Mouse (Mus musculus) liver (tissue): ENCODE data around the gene Ric1.

Experiments
- DNase-seq: peaks from one replicate; pipeline ENCODE4 v3.0.0-alpha.2; 2020; ENCODE audit warnings: mixed read lengths

Ric1 gene

DNA sequence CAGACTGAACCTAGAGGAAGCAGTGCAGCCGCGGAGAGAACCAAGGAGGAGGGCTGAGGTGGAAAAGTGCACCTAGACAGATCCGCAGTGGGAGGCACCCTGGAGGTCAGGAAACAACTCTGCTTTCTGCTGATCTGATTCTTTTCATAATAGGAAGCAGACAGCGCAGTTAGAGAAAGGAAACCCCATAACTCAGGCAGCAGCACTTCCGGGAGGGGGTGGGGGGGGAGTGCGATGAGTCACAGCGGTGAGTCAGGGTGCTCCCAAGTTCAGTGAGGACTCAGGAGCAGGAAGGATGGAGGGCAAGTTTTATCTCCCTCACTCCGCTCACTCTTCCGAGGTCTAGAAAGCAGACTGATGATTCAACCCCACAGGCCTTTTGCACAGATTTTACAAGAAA, 119.0 kb downstream of the Ric1 start:
- peak; percentile 35 for DNase-seq

DNA sequence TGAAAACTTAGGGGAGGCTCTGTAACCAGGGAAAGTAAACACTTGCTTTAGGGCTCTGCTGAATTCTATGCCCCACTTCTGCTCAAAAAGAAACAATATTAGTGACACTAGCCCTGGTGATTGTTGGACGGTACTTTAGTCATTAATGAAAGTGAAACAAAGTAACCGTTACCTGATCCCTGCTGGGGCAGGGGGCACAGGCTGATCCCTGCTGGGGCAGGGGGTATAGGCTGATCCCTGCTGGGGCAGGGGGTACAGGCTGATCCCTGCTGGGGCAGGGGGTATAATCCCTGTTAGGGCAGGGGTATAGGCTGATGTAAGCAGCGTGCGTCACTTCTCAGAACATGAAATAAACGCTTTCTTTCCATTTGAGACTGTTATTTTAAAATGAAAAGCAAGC, 119.4 kb downstream of the Ric1 start:
- DNase-seq, result no peak

DNA sequence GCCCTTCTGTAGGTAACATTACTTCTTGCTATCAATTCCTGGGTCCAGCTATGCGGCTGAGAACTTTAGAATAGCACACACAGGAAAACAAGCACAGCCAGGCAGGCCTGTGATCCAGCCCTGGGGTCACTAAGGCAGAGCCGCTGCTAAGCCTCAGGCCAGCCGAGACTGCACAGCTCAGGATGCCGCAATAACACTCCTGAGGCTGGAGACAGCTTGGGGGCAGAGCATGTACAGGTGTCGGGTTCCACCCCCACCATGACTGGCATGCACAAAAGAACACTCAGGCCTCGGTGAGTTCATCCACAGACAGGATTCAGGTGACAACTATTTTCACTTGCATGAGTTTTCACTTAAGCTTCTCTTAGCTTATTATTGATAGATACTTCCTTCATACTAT, 120.1 kb downstream of the Ric1 start:
- DNase-seq, result no peak

DNA sequence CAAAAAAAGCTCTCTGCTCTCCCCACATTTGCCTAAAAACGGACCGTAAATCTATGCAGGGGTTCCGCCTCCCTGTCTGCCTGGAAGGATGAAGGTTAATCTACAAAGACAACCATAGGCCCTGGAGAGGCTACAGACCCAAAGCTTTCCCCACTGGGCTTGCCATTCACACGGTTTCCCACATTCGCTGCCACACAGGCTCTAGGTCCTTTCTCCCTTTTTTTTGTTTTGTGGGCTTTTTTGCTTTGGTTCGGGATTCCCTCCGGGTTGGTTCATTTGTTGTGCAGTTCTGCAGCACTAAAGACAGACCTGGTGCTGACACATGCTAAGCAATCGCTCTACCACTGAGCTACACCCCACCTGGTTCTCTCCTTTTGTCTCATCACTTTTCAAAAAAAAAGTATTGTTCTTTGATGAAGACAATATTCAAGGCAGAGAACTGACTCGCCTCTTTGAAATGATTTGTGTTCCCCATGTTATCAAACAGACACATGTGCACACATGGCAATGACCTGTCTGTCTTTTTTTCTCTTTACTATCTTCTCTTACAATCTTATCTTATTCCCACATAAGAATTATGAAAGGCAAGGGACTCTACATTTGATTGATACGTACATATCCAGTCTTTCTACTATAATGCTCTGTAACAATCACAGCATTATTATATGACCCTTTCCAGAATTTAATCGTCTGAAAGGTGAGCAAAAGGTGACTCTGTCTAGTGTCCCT, 121.3 kb downstream of the Ric1 start:
- no peak for DNase-seq

DNA sequence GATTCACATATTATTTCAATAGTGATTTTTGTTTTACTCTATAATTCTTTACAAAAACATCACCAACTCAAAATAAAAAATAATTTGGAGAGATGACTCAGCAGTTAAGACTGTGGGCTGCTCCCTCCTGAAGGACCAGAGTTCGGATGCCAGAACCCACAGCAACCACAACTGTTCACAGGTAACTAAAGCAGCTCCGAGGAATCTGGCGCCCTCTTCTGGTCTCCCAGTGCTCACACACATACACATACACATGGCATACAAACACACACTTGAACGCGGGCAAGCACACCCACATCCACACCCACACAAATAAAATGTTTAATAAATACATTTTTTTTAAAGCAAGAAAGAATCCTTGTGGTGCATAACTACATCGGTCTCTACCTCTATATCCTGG, 122.7 kb downstream of the Ric1 start:
- peak; percentile 36 for DNase-seq

DNA sequence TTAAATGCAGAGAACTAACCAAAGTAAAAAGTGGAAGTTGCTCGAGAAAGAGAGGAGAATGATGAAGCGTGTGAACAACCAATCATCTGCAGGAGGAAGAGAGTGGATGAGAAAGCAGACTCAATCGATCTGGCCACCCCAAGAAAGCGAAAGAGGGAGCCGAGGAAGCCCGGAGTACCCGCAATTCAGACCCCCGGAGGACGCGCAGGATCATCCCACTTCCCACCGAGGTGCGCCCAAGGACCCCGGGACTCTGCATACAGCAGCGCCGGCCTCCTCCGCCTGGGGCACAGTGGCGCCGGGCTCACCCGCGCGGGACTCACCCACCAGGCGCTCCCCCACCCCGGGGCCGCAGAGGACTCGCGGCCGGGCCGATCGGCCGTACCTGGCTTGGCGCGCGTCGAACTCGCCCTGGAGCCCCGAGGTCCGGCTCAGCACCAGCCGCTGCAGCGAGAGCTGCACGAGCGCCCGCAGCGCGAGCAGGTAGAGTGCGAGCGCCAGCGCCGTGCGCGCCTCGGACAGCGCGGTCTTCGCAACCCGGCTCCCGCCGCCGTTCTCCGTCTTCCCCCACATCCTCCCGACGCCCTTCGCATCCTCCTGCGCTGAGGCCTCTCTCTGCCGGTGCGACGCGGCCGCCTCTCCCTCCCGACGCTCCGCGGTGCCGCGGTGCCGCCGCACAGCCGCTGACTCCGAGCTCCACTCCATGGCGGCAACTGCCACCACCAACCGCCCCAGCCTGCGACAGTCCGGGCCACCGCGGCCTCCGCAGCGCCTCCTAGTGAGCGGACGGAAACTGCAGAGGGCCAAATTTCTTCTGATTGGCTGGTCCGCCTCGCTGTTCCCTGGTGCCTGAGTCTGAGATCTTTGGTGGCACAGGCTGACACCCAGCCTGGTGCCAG, 125.8 kb downstream of the Ric1 start, which contains the start of gene Ermp1:
TSS of gene Ermp1 (minus strand) at position 765 of the 899 bp plus-strand sequence.
- DNase-seq, result peak; percentile 95

DNA sequence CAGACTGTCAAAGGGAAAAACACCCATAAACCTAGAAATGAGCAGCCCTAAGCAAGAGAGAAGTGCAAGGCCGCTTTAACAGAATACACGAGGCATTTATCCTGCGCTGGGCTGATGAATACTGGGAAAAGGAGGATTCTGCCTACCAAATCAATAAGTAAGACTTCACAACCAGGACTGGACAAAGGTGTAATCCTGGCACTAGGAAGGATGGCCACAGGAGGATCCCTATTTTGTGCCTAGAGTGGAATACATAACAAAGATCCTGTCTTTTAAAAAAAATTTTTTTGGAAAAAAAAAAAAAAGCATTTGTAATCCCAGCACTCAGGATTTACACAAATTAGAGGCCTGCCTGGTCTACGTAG, 126.5 kb downstream of the Ric1 start:
- no peak for DNase-seq

DNA sequence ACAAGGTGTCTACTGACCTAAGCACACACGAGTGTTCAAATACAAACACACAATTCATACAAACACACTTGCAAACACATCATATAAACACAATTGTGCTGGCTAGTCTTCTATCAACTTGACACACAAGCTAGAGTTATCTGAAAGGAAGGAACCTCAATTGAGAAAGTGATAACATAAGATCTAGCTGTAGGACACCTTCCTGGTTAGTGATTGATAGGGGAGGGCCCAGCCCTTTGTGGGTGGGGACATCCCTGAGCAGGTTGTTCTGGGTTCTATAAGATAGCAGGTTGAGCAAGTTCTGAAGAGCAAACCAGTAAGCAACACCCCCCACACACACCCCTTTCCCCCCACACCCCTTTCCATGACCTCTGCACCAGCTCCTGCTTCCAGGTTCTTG, 127.6 kb downstream of the Ric1 start:
- peak; percentile 77 for DNase-seq

DNA sequence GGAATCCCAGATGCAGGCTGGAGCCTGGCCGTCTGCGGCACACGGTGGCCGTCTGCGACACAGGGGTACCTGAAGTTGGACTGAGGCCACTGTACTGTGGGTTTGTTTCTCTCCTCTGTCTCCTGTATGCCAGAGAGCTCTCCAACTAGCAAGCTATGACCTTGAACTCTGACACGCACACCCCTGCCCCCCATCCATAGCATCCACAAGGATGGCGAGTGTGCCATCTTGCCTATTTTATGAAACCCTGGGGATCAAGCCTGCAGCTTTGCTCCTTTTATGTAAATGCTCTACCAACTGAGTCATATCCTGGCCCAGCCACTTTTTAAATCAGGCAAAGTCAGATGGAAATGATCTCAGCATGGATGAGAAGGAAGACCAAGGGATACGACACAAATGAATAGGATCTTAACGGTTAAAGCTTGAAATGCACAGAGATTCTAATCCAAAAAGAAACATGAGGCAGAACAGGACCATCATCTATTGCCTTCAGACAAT, 131.7 kb downstream of the Ric1 start:
- no peak for DNase-seq

DNA sequence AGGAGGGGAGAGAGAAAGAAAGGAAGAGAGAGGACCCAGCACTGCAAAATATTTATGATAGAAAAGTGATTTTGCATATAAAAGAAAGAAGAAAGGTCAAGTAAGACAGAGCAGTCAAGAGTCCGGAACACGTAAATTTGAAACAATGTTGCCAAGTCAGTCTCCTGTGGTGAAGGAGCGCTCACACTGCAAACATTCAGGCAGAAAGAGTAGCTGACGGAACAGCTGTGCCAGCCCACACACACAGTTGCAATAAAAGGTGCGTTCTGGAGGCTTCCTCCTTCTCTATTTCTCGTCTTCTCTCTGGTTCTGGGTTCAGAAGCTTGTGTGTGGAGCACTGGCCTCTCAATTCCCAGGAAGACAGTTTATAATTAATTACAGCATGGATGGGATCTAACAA, 133.1 kb downstream of the Ric1 start:
- DNase-seq, result no peak

DNA sequence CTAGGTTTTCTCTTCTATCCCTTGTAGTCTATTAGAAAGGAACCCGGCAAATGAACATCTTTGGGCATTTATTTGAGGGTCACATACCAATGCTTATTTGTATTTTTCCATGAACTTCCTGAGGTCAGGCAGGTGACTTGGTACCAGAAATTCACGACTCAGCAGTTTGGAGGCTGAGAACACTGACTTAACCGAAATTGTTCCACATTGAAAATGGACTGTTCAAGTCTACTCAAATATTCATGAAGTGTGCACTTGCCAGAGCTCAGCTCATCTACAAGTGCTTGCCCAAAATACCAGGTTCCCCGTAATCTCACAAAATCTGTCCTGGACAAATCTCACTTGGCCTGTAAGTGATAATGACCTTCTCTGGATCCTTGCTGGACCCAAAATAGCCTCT, 133.9 kb downstream of the Ric1 start:
- no peak for DNase-seq
